Mouse (Mus musculus) forebrain, embryonic 16.5 days (tissue): ENCODE measurements around the gene D430041D05Rik. TPM values are rescaled to one million over a fixed set of nuclear protein-coding genes. Genes with fewer than 3 reads are reported as not detected.
A peak's percentile ranks its signal among the peaks of the same experiment; 100 is the strongest.

Experiments
- ATAC-seq: fragments of 200-750 bp; cut with Nextera tagmentation; 2 replicates; pipeline ENCODE4 v1.8.0; 2017; ENCODE audit warnings: mild to moderate bottlenecking, moderate library complexity
- H3K27ac ChIP-seq: fragments of 300-500 bp; sonication (generic); 2 replicates; pipeline ENCODE4 v1.5.1; 2014; ENCODE audit warnings: low read length, control low read depth
- H3K27me3 ChIP-seq: fragments of 300-500 bp; sonication (generic); replicated peaks from 2 replicates; pipeline ENCODE4 v1.6.1; 2014; ENCODE audit warnings: low read length; ENCODE audit not compliant: control insufficient read depth, insufficient read depth
- H3K36me3 ChIP-seq: fragments of 300-500 bp; sonication (generic); 2 replicates; pipeline ENCODE4 v1.6.1; 2014; ENCODE audit not compliant: control insufficient read depth, insufficient read depth
- H3K4me1 ChIP-seq: fragments of 300-500 bp; sonication (generic); replicated peaks from 2 replicates; pipeline ENCODE4 v1.6.1; 2014; ENCODE audit warnings: low read length; ENCODE audit not compliant: control insufficient read depth, insufficient read depth
- H3K4me2 ChIP-seq: fragments of 300-500 bp; sonication (generic); 2 replicates; pipeline ENCODE4 v1.6.1; 2014; ENCODE audit warnings: mild to moderate bottlenecking, low read length, control low read depth
- H3K4me3 ChIP-seq: fragments of 300-500 bp; sonication (generic); replicated peaks from 2 replicates; pipeline ENCODE4 v1.5.1; 2014; ENCODE audit warnings: mild to moderate bottlenecking, low read length, control low read depth
- H3K9ac ChIP-seq: fragments of 300-500 bp; sonication (generic); replicated peaks from 2 replicates; pipeline ENCODE4 v1.6.1; 2014; ENCODE audit warnings: low read depth, low read length, control low read depth
- H3K9me3 ChIP-seq: fragments of 300-500 bp; sonication (generic); 2 replicates; pipeline ENCODE4 v1.6.1; 2016; ENCODE audit warnings: low read length; ENCODE audit not compliant: control insufficient read depth
- WGBS: fragments of 180-500 bp; shearing (Covaris S2); extraction: QIAGEN DNeasy Blood & Tissue Kit; methylation state at CpG from one replicate; pipeline ENCODE4 v1.1.7; 2014; 5-methylcytosine and 5-hydroxymethylcytosine counted together
- polyA plus RNA-seq: library from polyadenylated mRNA; unstranded; fragments of >200 nt; fragmentation: Nextera tagmentation; extraction: Ambion mirVana; gene quantifications from 2 replicates; pipeline ENCODE4 v1.2.1, GENCODE M21; 2015

The D430041D05Rik gene
- polyA plus RNA-seq, 1 experiment from 2014 or later = 14.9 TPM

- Histone ChIP-seq H3K4me2 (no peak overlapping the region), H3K4me3 (no peak overlapping the region), H3K9ac (no peak overlapping the region), H3K36me3 (no peaks in the 10 kb centered on the region), H3K27ac (no peak overlapping the region), H3K27me3 (no peaks in the 10 kb centered on the region), H3K9me3 (no peaks in the 10 kb centered on the region), H3K4me1 (no peaks in the 10 kb centered on the region)
- ATAC-seq = no peak
- WGBS = 73% methylated on average over 2 of the region's 2 CpGs
Observed at GRCm38 (mm10) chr2:104191723-104192122, 219.1 kb downstream of the D430041D05Rik start.

GRCm38 (mm10) chr2:104188859-104189258, 222.0 kb downstream of the D430041D05Rik start:
- Histone ChIP-seq H3K27me3 (no peaks in the 10 kb centered on the region), H3K27ac (no peak overlapping the region), H3K4me2 (no peak overlapping the region), H3K9ac (no peak overlapping the region), H3K9me3 (no peaks in the 10 kb centered on the region), H3K36me3 (no peaks in the 10 kb centered on the region), H3K4me1 (no peaks in the 10 kb centered on the region), H3K4me3 (no peak overlapping the region)
- WGBS = 74% methylated on average over 2 of the region's 2 CpGs
- ATAC-seq = no peak

- 77% methylated on average over 3 of the region's 3 CpGs for WGBS
- H3K36me3 ChIP-seq = no peaks in the 10 kb centered on the region
- no peak for ATAC-seq
- no peak overlapping the region for H3K27ac ChIP-seq
- no peaks in the 10 kb centered on the region for H3K4me1 ChIP-seq
- no peaks in the 10 kb centered on the region for H3K9me3 ChIP-seq
- no peak overlapping the region for H3K4me2 ChIP-seq
- no peak overlapping the region for H3K4me3 ChIP-seq
- no peak overlapping the region for H3K9ac ChIP-seq
- H3K27me3 ChIP-seq = no peaks in the 10 kb centered on the region
Observed at GRCm38 (mm10) chr2:104187073-104187472, 223.7 kb downstream of the D430041D05Rik start.

GRCm38 (mm10) chr2:104185616-104186015, 225.2 kb downstream of the D430041D05Rik start:
- WGBS = 93% methylated on average over 5 of the region's 5 CpGs

DNA sequence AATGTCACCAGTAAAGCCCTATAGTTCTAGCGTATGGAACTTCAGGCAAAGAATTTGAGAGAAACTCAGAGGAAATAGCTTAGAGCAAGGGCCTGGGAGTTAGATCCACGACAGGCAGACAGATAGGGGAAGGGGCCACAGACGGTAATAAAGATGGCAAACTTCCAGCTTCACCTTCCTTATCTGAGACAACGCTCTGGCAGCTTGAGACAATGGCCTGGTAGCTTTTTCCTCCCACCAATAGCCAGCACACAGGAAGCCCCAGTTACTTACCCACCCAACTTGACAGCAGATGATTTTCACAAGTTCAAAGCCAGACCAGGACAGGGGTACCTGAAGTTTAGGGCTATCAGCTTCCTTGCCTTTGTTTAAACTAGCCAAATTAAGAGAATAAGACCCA, 226.5 kb downstream of the D430041D05Rik start:
- Histone ChIP-seq H3K27me3 (no peaks in the 10 kb centered on the region), H3K4me1 (no peaks in the 10 kb centered on the region), H3K4me2 (no peak overlapping the region), H3K9ac (no peak overlapping the region), H3K9me3 (no peaks in the 10 kb centered on the region), H3K36me3 (no peaks in the 10 kb centered on the region), H3K4me3 (no peak overlapping the region), H3K27ac (no peak overlapping the region)
- no peak for ATAC-seq
- whole genome bisulfite sequencing = 82% methylated on average over 4 of the region's 4 CpGs

More at GRCm38 (mm10) chr2:104185616-104186015, 225.2 kb downstream of the D430041D05Rik start:
- H3K9ac ChIP-seq = no peak overlapping the region
- H3K4me3 ChIP-seq = no peak overlapping the region
- no peaks in the 10 kb centered on the region for H3K9me3 ChIP-seq
- H3K27ac ChIP-seq = no peak overlapping the region
- no peaks in the 10 kb centered on the region for H3K27me3 ChIP-seq
- H3K4me2 ChIP-seq = no peak overlapping the region
- H3K4me1 ChIP-seq = no peaks in the 10 kb centered on the region
- ATAC-seq = no peak
- no peaks in the 10 kb centered on the region for H3K36me3 ChIP-seq

GRCm38 (mm10) chr2:104183246-104183845, 227.5 kb downstream of the D430041D05Rik start:
- Histone ChIP-seq H3K9me3 (no peaks in the 10 kb centered on the region), H3K4me3 (no peak overlapping the region), H3K36me3 (no peaks in the 10 kb centered on the region), H3K4me2 (no peak overlapping the region), H3K27me3 (no peaks in the 10 kb centered on the region), H3K4me1 (no peaks in the 10 kb centered on the region), H3K27ac (no peak overlapping the region), H3K9ac (no peak overlapping the region)
- ATAC-seq = no peak
- WGBS = 81% methylated on average over 5 of the region's 5 CpGs

DNA sequence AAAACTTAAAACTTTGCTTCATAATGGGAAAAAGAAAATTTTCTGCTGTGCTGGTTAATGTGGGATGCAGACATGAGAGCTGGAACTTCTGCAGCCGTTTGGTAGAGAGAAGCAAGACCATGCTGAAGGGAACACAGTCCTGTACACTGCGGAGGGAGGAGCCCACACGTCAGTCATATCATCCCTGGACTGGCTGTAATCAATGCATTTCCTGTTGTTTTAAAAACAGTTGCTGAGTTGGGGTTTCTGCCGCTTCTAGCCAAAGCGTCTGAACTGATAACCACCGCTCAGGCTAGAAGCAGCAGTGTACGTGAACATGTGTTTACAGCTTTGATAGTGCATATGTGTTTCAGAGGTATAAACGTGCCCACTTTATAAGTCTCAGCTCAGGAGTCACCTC, 231.2 kb downstream of the D430041D05Rik start:
- Histone ChIP-seq H3K27ac (no peak overlapping the region), H3K9me3 (no peaks in the 10 kb centered on the region), H3K4me2 (no peak overlapping the region), H3K9ac (no peak overlapping the region), H3K36me3 (no peaks in the 10 kb centered on the region), H3K4me3 (no peak overlapping the region), H3K4me1 (peaks cover 15% of the 10 kb centered on the region), H3K27me3 (no peaks in the 10 kb centered on the region)
- no peak for ATAC-seq
- 87% methylated on average over 8 of the region's 8 CpGs for WGBS

- H3K9ac ChIP-seq = no peak overlapping the region
- peaks cover 15% of the 10 kb centered on the region for H3K4me1 ChIP-seq
- H3K4me2 ChIP-seq = no peak overlapping the region
- ATAC-seq = no peak
- no peak overlapping the region for H3K27ac ChIP-seq
- H3K4me3 ChIP-seq = no peak overlapping the region
- WGBS = 90% methylated on average over 4 of the region's 4 CpGs
- H3K36me3 ChIP-seq = no peaks in the 10 kb centered on the region
- no peaks in the 10 kb centered on the region for H3K27me3 ChIP-seq
- H3K9me3 ChIP-seq = no peaks in the 10 kb centered on the region
Observed at GRCm38 (mm10) chr2:104178251-104178650, 232.6 kb downstream of the D430041D05Rik start.

GRCm38 (mm10) chr2:104176979-104177704, 233.7 kb downstream of the D430041D05Rik start:
- Histone ChIP-seq H3K27ac (no peak overlapping the region), H3K9me3 (no peaks in the 10 kb centered on the region), H3K27me3 (no peaks in the 10 kb centered on the region), H3K4me3 (no peak overlapping the region), H3K4me1 (peaks cover 15% of the 10 kb centered on the region), H3K4me2 (no peak overlapping the region), H3K9ac (no peak overlapping the region), H3K36me3 (no peaks in the 10 kb centered on the region)
- WGBS = 46% methylated on average over 13 of the region's 13 CpGs
- ATAC-seq = peak; percentile 70
